Mouse (Mus musculus) bone marrow macrophage, adult 2 months (primary cell): ENCODE measurements around the gene Slc35f1.

Experiments
- CTCF ChIP-seq: IDR thresholded peaks from 2 replicates; pipeline ENCODE4 v1.5.1; 2012; ENCODE audit warnings: low read depth, mild to moderate bottlenecking, low read length, moderate library complexity
- POLR2A ChIP-seq: IDR thresholded peaks from 2 replicates; pipeline ENCODE4 v1.6.1; 2012; ENCODE audit warnings: mild to moderate bottlenecking, low read depth, low read length, borderline replicate concordance

GRCm38 (mm10) chr10:53013878-53014277 lies 323.5 kb downstream of the Slc35f1 start:
- no peak for TF ChIP-seq POLR2A
- TF ChIP-seq CTCF: no peak
